ENCODE assay signal across 22 mouse cellular contexts in the genomic region with DNA sequence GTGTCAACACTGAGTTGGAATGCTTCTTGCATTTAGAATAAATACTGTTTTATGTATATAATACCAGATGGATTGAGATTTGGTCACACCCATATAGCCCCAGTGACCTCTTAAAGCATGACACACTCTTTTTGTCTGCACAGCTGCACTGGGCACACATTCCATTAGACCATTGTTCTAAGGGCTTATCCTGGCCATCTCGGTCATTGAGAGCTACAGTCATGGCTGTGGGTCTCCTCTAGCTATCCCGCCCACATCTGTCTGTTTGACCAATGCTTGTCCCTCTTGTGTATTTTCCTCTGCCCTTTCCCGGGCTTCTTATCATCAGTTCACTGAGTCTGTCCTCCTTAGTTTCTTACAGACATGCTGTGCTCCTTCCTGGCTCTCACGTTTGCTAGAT.
DNase-seq lines count a peak whose midpoint lies in the region; ATAC-seq and TF ChIP-seq lines count a peak whose summit lies in the region.
"Had no signal": no experiment of that assay in that cellular context is flagged by ENCODE, and none has a peak within 500 bp of the region (broad histone marks: within the 10 kb centered on the region; RNA-seq: fewer than 3 reads in every experiment).

No protein-coding gene starts in this region.

- WGBS in stomach, embryonic 14.5 days: 60% methylated on average over 4 of the region's 4 CpGs

- peaks cover 3% of the 10 kb centered on the region; the same call in 1 of the 2 replicates for H3K4me1 ChIP-seq in stomach, embryonic 14.5 days (ENCODE audit: control insufficient read depth, insufficient read depth, low read length)
- H3K4me1 ChIP-seq: forebrain, embryonic 15.5 days had no signal

- no peaks in the 10 kb centered on the region for H3K9me3 ChIP-seq in stomach, embryonic 14.5 days (ENCODE audit: control insufficient read depth, low read depth, low read length)
- H3K9me3 ChIP-seq: forebrain, embryonic 15.5 days; G1E; heart, embryonic 15.5 days; hindbrain, embryonic 10.5 days had no signal

- no peak for TF ChIP-seq CTCF in layer of hippocampus, adult 2 months (conservative IDR thresholded peaks at IDR 0.05)

- no peak overlapping the region for H3K4me3 ChIP-seq in layer of hippocampus, adult 2 months
- no peak overlapping the region for H3K4me3 ChIP-seq in stomach, embryonic 14.5 days (ENCODE audit: low read depth, low read length)
- H3K4me3 ChIP-seq: forebrain, embryonic 15.5 days; heart, adult 2 months; heart, embryonic 15.5 days; hindbrain, embryonic 10.5 days had no signal

- H3K36me3 ChIP-seq in stomach, embryonic 14.5 days (ENCODE audit: control insufficient read depth, insufficient read depth, low read length): no peaks in the 10 kb centered on the region
- H3K36me3 ChIP-seq: forebrain, embryonic 15.5 days; heart, embryonic 15.5 days; hindbrain, embryonic 10.5 days had no signal

- no peak overlapping the region for H3K9ac ChIP-seq in stomach, embryonic 14.5 days (replicated peaks; ENCODE audit: low read depth, low read length)
- H3K9ac ChIP-seq: forebrain, embryonic 15.5 days; heart, embryonic 15.5 days; hindbrain, embryonic 14.5 days had no signal

- H3K27ac ChIP-seq in layer of hippocampus, adult 2 months: peak overlapping the region; percentile 8; the same call in 1 of the 2 replicates
- H3K27ac ChIP-seq in stomach, embryonic 14.5 days (ENCODE audit: low read length): no peak overlapping the region
- H3K27ac ChIP-seq: forebrain, embryonic 15.5 days; heart, embryonic 15.5 days; hindbrain, embryonic 10.5 days; hindbrain, embryonic 14.5 days had no signal

- H3K27me3 ChIP-seq in stomach, embryonic 14.5 days (ENCODE audit: control insufficient read depth, insufficient read depth, low read length): no peaks in the 10 kb centered on the region
- H3K27me3 ChIP-seq: forebrain, embryonic 15.5 days; heart, embryonic 15.5 days had no signal

- no peak for DNase-seq in layer of hippocampus, adult 2 months (ENCODE audit: low spot score in 2 of 2)
- no peak for DNase-seq in layer of hippocampus, adult 18-20 months (ENCODE audit: low spot score in 2 of 2)
- DNase-seq in brain, adult 2 months (ENCODE audit: low read depth, low spot score): peak; percentile 74
- no peak for DNase-seq in embryo, embryonic 9.5 days (ENCODE audit: extremely low spot score)
- DNase-seq in urinary bladder, postnatal 36 days (ENCODE audit: low spot score in 2 of 2): no peak
- no peak for DNase-seq in layer of hippocampus, postnatal 36 days
- DNase-seq: adrenal gland, adult 8-10 months; adrenal gland, postnatal 36 days; cerebellum, adult 11 months; cerebellum, adult 8-10 months; cerebellum, postnatal 14 days; gastrocnemius, postnatal 10 days; heart, adult 2 months; heart, postnatal 14 days had no signal

- no peak overlapping the region for H3K4me2 ChIP-seq in stomach, embryonic 14.5 days (replicated peaks; ENCODE audit: low read depth, low read length)
- H3K4me2 ChIP-seq: forebrain, embryonic 15.5 days; heart, embryonic 11.5 days; heart, embryonic 15.5 days; hindbrain, embryonic 14.5 days had no signal

- ATAC-seq in stomach, embryonic 14.5 days (ENCODE audit: insufficient number of reproducible peaks, insufficient read depth, low FRiP score, low read depth): peak; percentile 59; the same call in 1 of the 2 replicates
- ATAC-seq: CD4-positive, CD25-positive, alpha-beta regulatory T cell, adult 4 months; forebrain, embryonic 15.5 days had no signal
